Mouse (Mus musculus) neutrophil, adult 5-6 weeks (primary cell): ENCODE measurements around the gene Fam129b. TPM values are rescaled to one million over a fixed set of nuclear protein-coding genes. Genes with fewer than 3 reads are reported as not detected.

Source experiments
- total RNA-seq: library from RNA; stranded (forward); fragments of 200-1000 nt; gene quantifications from 2 replicates; pipeline ENCODE4 v1.2.3, GENCODE M21; 2017

Fam129b gene
- total RNA-seq, 1 experiment from 2014 or later, result 6.1 TPM

Other genes with a start within 250 kb of the Fam129b start
- 0.25 TPM in 1 of 2 replicates, not detected in the other for gene Eng, start 229.5 kb upstream of the Fam129b start, total RNA-seq
- gene Fpgs, start 172.0 kb upstream of the Fam129b start, total RNA-seq, result 9.0 and 10.1 TPM in 2 replicates
- 97.2 and 121 TPM in 2 replicates for gene Cdk9, start 163.0 kb upstream of the Fam129b start, total RNA-seq
- gene Sh2d3c, start 155.1 kb upstream of the Fam129b start, total RNA-seq, result 151 and 152 TPM in 2 replicates
- not detected in 2 replicates for gene 6330409D20Rik, start 135.1 kb upstream of the Fam129b start, total RNA-seq
- 28.0 and 31.1 TPM in 2 replicates for gene Tor2a, start 118.9 kb upstream of the Fam129b start, total RNA-seq
- gene Ttc16, start 100.5 kb upstream of the Fam129b start, total RNA-seq, result 0.12 and 0.47 TPM in 2 replicates
- gene Ptrh1, start 100.3 kb upstream of the Fam129b start, total RNA-seq, result 2.0 TPM in 1 of 2 replicates, not detected in the other
- gene Cfap157, start 91.7 kb upstream of the Fam129b start, total RNA-seq, result not detected in 2 replicates
- 2.3 and 3.3 TPM in 2 replicates for gene Stxbp1, start 28.9 kb upstream of the Fam129b start, total RNA-seq
- 1,202 and 1,236 TPM in 2 replicates for gene Rpl12, start 85.4 kb downstream of the Fam129b start, total RNA-seq
- gene Lrsam1, start 85.5 kb downstream of the Fam129b start, total RNA-seq, result 13.5 and 14.9 TPM in 2 replicates
- 1.2 TPM in 2 replicates for gene Slc2a8, start 106.0 kb downstream of the Fam129b start, total RNA-seq